Mouse (Mus musculus): ENCODE data around the gene Idh2. TPM values are rescaled to one million over a fixed set of nuclear protein-coding genes. Genes with fewer than 3 reads are reported as not detected.

Gene Idh2
- total RNA-seq (2014; rRNA removed) (126 and 161 TPM in 2 replicates), polyA plus RNA-seq (2015; fragmentation: Nextera tagmentation; extraction: Ambion mirVana) (152 and 158 TPM in 2 replicates)

- no peak for TF ChIP-seq CTCF (IDR thresholded peaks at IDR 0.05; ENCODE audit: low read depth)
- H3K4me1 ChIP-seq (ENCODE audit: insufficient read depth, low read length): peaks cover 18% of the 10 kb centered on the region
- H3K27me3 ChIP-seq (ENCODE audit: insufficient read depth, low read length): no peaks in the 10 kb centered on the region
- H3K4me2 ChIP-seq (ENCODE audit: low read depth, low read length): peak within 1 kb of the TSS; percentile 61
- under 1% methylated on average over 29 of the region's 29 CpGs for WGBS
- no peaks in the 10 kb centered on the region for H3K36me3 ChIP-seq (ENCODE audit: insufficient read depth, low read length)
- peak within 1 kb of the TSS; percentile 75 for H3K9ac ChIP-seq (replicated peaks; ENCODE audit: low read length)
- ATAC-seq (peak; percentile 95), DNase-seq (ENCODE audit: low spot score) (peak; percentile 94)
- H3K4me3 ChIP-seq (ENCODE audit: low read length): peak within 1 kb of the TSS; percentile 49
- peak within 1 kb of the TSS; percentile 95 for H3K27ac ChIP-seq
- no peaks in the 10 kb centered on the region for H3K9me3 ChIP-seq (ENCODE audit: low read length)
These were observed at the start of gene Idh2 for GRCm38 (mm10) chr7:80115224-80115590. Gene Idh2 (minus strand): TSS chr7:80115392.

GRCm38 (mm10) chr7:80160945-80161306 is 45.7 kb upstream of the Idh2 start:
- Histone ChIP-seq H3K9ac (replicated peaks; ENCODE audit: low read length) (no peak overlapping the region), H3K27ac (no peak overlapping the region), H3K4me3 (ENCODE audit: low read length) (no peak overlapping the region), H3K36me3 (ENCODE audit: insufficient read depth, low read length) (no peaks in the 10 kb centered on the region), H3K4me1 (ENCODE audit: insufficient read depth, low read length) (0 out of 2 replicates have a peak, but pooled peaks cover 7% of the 10 kb centered on the region), H3K9me3 (ENCODE audit: low read length) (no peaks in the 10 kb centered on the region), H3K4me2 (ENCODE audit: low read depth, low read length) (no peak overlapping the region), H3K27me3 (ENCODE audit: insufficient read depth, low read length) (no peaks in the 10 kb centered on the region)
- DNase-seq (ENCODE audit: low spot score): peak; percentile 50
- TF ChIP-seq CTCF (IDR thresholded peaks at IDR 0.05; ENCODE audit: low read depth): no peak
- ATAC-seq: peak; percentile 61
- WGBS: 70% methylated on average over 8 of the region's 8 CpGs

- H3K27ac ChIP-seq: no peak overlapping the region
- no peak overlapping the region for H3K4me2 ChIP-seq (ENCODE audit: low read depth, low read length)
- H3K9ac ChIP-seq (replicated peaks; ENCODE audit: low read length): no peak overlapping the region
- H3K27me3 ChIP-seq (ENCODE audit: insufficient read depth, low read length): no peaks in the 10 kb centered on the region
- WGBS: 54% methylated on average over 7 of the region's 7 CpGs
- ATAC-seq: peak; percentile 46
- H3K9me3 ChIP-seq (ENCODE audit: low read length): no peaks in the 10 kb centered on the region
- H3K4me1 ChIP-seq (ENCODE audit: insufficient read depth, low read length): 0 out of 2 replicates have a peak, but pooled peaks cover 7% of the 10 kb centered on the region
- no peaks in the 10 kb centered on the region for H3K36me3 ChIP-seq (ENCODE audit: insufficient read depth, low read length)
- no peak overlapping the region for H3K4me3 ChIP-seq (ENCODE audit: low read length)
- peak; percentile 15 for DNase-seq (ENCODE audit: low spot score)
- no peak for TF ChIP-seq CTCF (IDR thresholded peaks at IDR 0.05; ENCODE audit: low read depth)
These were observed 45.2 kb upstream of the Idh2 start for GRCm38 (mm10) chr7:80160293-80160944.

GRCm38 (mm10) chr7:80158496-80159268 is 43.5 kb upstream of the Idh2 start:
- no peak for DNase-seq (ENCODE audit: low spot score)
- 0 out of 2 replicates have a peak, but pooled peaks cover 7% of the 10 kb centered on the region for H3K4me1 ChIP-seq (ENCODE audit: insufficient read depth, low read length)
- H3K9me3 ChIP-seq (ENCODE audit: low read length): no peaks in the 10 kb centered on the region
- 91% methylated on average over 8 of the region's 8 CpGs for WGBS
- no peaks in the 10 kb centered on the region for H3K27me3 ChIP-seq (ENCODE audit: insufficient read depth, low read length)
- no peak overlapping the region for H3K4me2 ChIP-seq (ENCODE audit: low read depth, low read length)
- no peak overlapping the region for H3K27ac ChIP-seq
- H3K9ac ChIP-seq (replicated peaks; ENCODE audit: low read length): no peak overlapping the region
- no peak for ATAC-seq
- H3K4me3 ChIP-seq (ENCODE audit: low read length): no peak overlapping the region
- TF ChIP-seq CTCF (IDR thresholded peaks at IDR 0.05; ENCODE audit: low read depth): no peak
- H3K36me3 ChIP-seq (ENCODE audit: insufficient read depth, low read length): no peaks in the 10 kb centered on the region

GRCm38 (mm10) chr7:80156711-80157227 is 41.6 kb upstream of the Idh2 start:
- no peaks in the 10 kb centered on the region for H3K9me3 ChIP-seq (ENCODE audit: low read length)
- H3K9ac ChIP-seq (replicated peaks; ENCODE audit: low read length): no peak overlapping the region
- no peaks in the 10 kb centered on the region for H3K36me3 ChIP-seq (ENCODE audit: insufficient read depth, low read length)
- 42% methylated on average over 13 of the region's 13 CpGs for WGBS
- DNase-seq (ENCODE audit: low spot score) (peak; percentile 76), ATAC-seq (peak; percentile 41; the same call in 1 of the 2 replicates)
- H3K27ac ChIP-seq: no peak overlapping the region
- peak; percentile 69 for TF ChIP-seq CTCF (IDR thresholded peaks at IDR 0.05; ENCODE audit: low read depth)
- no peak overlapping the region for H3K4me3 ChIP-seq (ENCODE audit: low read length)
- H3K4me1 ChIP-seq (ENCODE audit: insufficient read depth, low read length): 0 out of 2 replicates have a peak, but pooled peaks cover 7% of the 10 kb centered on the region
- H3K4me2 ChIP-seq (ENCODE audit: low read depth, low read length): no peak overlapping the region
- no peaks in the 10 kb centered on the region for H3K27me3 ChIP-seq (ENCODE audit: insufficient read depth, low read length)

- DNase-seq (ENCODE audit: low spot score) (no peak), ATAC-seq (no peak)
- Histone ChIP-seq H3K9me3 (ENCODE audit: low read length) (no peaks in the 10 kb centered on the region), H3K4me1 (ENCODE audit: insufficient read depth, low read length) (no peaks in the 10 kb centered on the region), H3K9ac (replicated peaks; ENCODE audit: low read length) (no peak overlapping the region), H3K4me2 (ENCODE audit: low read depth, low read length) (no peak overlapping the region), H3K27ac (no peak overlapping the region), H3K4me3 (ENCODE audit: low read length) (no peak overlapping the region), H3K27me3 (ENCODE audit: insufficient read depth, low read length) (no peaks in the 10 kb centered on the region), H3K36me3 (ENCODE audit: insufficient read depth, low read length) (no peaks in the 10 kb centered on the region)
- 90% methylated on average over 3 of the region's 3 CpGs for WGBS
- TF ChIP-seq CTCF (IDR thresholded peaks at IDR 0.05; ENCODE audit: low read depth): no peak
These were observed 39.5 kb upstream of the Idh2 start for GRCm38 (mm10) chr7:80154689-80155088.
